Mouse (Mus musculus) hindbrain, embryonic 15.5 days (tissue): ENCODE data around the gene Etfb. TPM values are rescaled to one million over a fixed set of nuclear protein-coding genes. Genes with fewer than 3 reads are reported as not detected.
A peak's percentile ranks its signal among the peaks of the same experiment; 100 is the strongest.

Experiments
- ATAC-seq: fragments of 200-750 bp; cut with Nextera tagmentation; 2 replicates; pipeline ENCODE4 v1.8.0; 2017; ENCODE audit warnings: low read depth, moderate number of reproducible peaks, moderate TSS enrichment; ENCODE audit not compliant: low FRiP score
- H3K27ac ChIP-seq: fragments of 300-500 bp; sonication (generic); replicated peaks from 2 replicates; pipeline ENCODE4 v1.5.1; 2015; ENCODE audit warnings: mild to moderate bottlenecking, inconsistent platforms
- H3K27me3 ChIP-seq: fragments of 300-500 bp; sonication (generic); 2 replicates; pipeline ENCODE4 v1.6.1; 2015; ENCODE audit warnings: control low read depth, inconsistent platforms
- H3K36me3 ChIP-seq: fragments of 300-500 bp; sonication (generic); 2 replicates; pipeline ENCODE4 v1.6.1; 2015; ENCODE audit warnings: control low read depth, inconsistent platforms
- H3K4me1 ChIP-seq: fragments of 300-500 bp; sonication (generic); replicated peaks from 2 replicates; pipeline ENCODE4 v1.6.1; 2015; ENCODE audit warnings: control low read depth, inconsistent platforms
- H3K4me2 ChIP-seq: fragments of 300-500 bp; sonication (generic); 2 replicates; pipeline ENCODE4 v1.6.1; 2015; ENCODE audit warnings: moderate library complexity, mild to moderate bottlenecking, inconsistent platforms
- H3K4me3 ChIP-seq: fragments of 300-500 bp; sonication (generic); 2 replicates; pipeline ENCODE4 v1.5.1; 2015; ENCODE audit warnings: mild to moderate bottlenecking, inconsistent platforms
- H3K9ac ChIP-seq: fragments of 300-500 bp; sonication (generic); 2 replicates; pipeline ENCODE4 v1.6.1; 2015; ENCODE audit warnings: inconsistent platforms
- H3K9me3 ChIP-seq: fragments of 300-500 bp; sonication (generic); 2 replicates; pipeline ENCODE4 v1.6.1; 2016; ENCODE audit warnings: control low read depth, inconsistent platforms
- WGBS: fragments of 180-500 bp; shearing (Covaris S2); methylation state at CpG from one replicate; pipeline ENCODE4 v1.1.7; 2015; 5-methylcytosine and 5-hydroxymethylcytosine counted together
- polyA plus RNA-seq: library from polyadenylated mRNA; unstranded; fragments of >200 nt; fragmentation: Nextera tagmentation; extraction: Ambion mirVana; gene quantifications from 2 replicates; pipeline ENCODE4 v1.2.1, GENCODE M21; 2015

Etfb gene
- polyA plus RNA-seq, 1 experiment from 2014 or later: 129 TPM

DNA sequence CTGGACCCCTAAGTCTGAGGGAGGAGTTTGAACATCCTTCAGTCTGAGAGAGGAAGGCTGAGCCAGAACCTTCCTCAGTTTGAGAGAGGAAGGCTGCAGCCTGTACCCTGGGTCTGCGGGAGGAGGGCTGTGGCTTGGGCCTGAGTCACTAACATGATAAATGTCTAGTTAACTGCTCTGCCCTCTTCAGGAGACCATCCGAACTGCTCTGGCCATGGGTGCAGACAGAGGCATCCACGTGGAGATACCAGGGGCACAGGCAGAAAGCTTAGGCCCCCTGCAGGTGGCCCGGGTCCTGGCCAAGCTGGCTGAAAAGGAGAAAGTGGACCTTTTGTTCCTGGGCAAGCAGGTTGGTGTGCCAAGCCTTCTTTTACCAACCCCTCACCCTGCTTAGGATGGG is 8.7 kb downstream of the Etfb start:
- no peak overlapping the region for H3K27ac ChIP-seq
- no peak for ATAC-seq
- H3K36me3 ChIP-seq: peaks cover 22% of the 10 kb centered on the region; the same call in 1 of the 2 replicates
- H3K9me3 ChIP-seq: no peaks in the 10 kb centered on the region
- no peaks in the 10 kb centered on the region for H3K27me3 ChIP-seq
- no peak overlapping the region for H3K9ac ChIP-seq
- no peak overlapping the region for H3K4me2 ChIP-seq
- H3K4me3 ChIP-seq: no peak overlapping the region
- WGBS: 50% methylated on average over 4 of the region's 4 CpGs
- no peaks in the 10 kb centered on the region for H3K4me1 ChIP-seq

DNA sequence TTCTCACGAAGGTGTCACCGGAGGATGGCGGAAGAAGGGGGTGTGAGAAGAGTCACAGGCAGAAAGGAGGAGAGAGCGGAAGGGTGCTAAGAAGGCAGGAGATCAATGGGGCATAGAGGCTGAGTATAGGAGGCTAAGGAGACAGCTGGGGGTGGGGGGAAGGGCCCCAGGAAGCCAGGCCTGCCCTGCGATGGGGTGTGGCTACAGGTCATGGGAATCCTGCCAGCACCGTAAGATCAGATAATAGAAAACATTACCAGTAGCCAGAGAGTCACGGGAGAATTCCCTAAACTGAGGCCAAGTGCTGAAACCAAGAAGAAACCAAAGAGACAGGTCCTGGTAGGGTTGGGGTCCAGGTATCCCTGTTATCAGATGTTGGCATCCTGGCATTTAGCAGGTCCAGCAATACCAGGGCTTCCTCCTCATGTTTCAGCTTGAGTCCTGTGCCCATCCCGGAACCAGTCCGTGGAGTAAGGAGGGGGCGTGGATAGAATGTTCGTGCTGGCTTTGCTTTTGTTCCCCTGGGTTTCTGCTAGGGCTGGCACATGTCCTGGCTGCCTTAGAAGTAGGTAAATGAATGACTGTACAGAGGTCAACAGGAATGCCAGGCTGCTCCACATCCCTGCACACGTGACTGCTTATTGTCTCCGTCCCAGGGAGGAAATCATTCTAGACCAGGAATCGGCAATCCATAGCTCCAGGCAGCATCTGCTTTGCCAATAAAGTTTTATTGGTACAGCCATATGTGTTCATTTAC is 9.9 kb downstream of the Etfb start:
- WGBS: 90% methylated on average over 14 of the region's 14 CpGs
- Histone ChIP-seq H3K4me1 (no peaks in the 10 kb centered on the region), H3K4me3 (no peak overlapping the region), H3K27ac (no peak overlapping the region), H3K36me3 (peaks cover 22% of the 10 kb centered on the region; the same call in 1 of the 2 replicates), H3K27me3 (no peaks in the 10 kb centered on the region), H3K4me2 (no peak overlapping the region), H3K9me3 (no peaks in the 10 kb centered on the region), H3K9ac (no peak overlapping the region)
- ATAC-seq: no peak

- H3K27me3 ChIP-seq: no peaks in the 10 kb centered on the region
- no peak overlapping the region for H3K9ac ChIP-seq
- H3K4me3 ChIP-seq: no peak overlapping the region
- no peak overlapping the region for H3K4me2 ChIP-seq
- no peak overlapping the region for H3K27ac ChIP-seq
- no peaks in the 10 kb centered on the region for H3K4me1 ChIP-seq
- H3K9me3 ChIP-seq: no peaks in the 10 kb centered on the region
- no peak for ATAC-seq
- WGBS: 94% methylated on average over 6 of the region's 6 CpGs
- H3K36me3 ChIP-seq: peaks cover 22% of the 10 kb centered on the region; the same call in 1 of the 2 replicates
These were observed 10.5 kb downstream of the Etfb start for GRCm38 (mm10) chr7:43454371-43454770.

GRCm38 (mm10) chr7:43462851-43463250 is 19.0 kb downstream of the Etfb start, which contains the start of gene Vsig10l:
Gene Vsig10l (plus strand): TSS chr7:43463151.
- ATAC-seq: no peak
- Histone ChIP-seq H3K4me3 (no peak within 1 kb of the TSS), H3K9ac (no peak within 1 kb of the TSS), H3K27me3 (0 out of 2 replicates have a peak, but pooled peaks cover 7% of the 10 kb centered on the region), H3K4me2 (no peak within 1 kb of the TSS), H3K27ac (no peak within 1 kb of the TSS), H3K9me3 (no peaks in the 10 kb centered on the region), H3K4me1 (peaks cover 10% of the 10 kb centered on the region), H3K36me3 (no peaks in the 10 kb centered on the region)
- 71% methylated on average over 4 of the region's 4 CpGs for WGBS

GRCm38 (mm10) chr7:43463976-43464375 is 20.1 kb downstream of the Etfb start:
- Histone ChIP-seq H3K4me2 (peak overlapping the region; percentile 89; the same call in 1 of the 2 replicates), H3K4me1 (peaks cover 10% of the 10 kb centered on the region), H3K9ac (no peak overlapping the region), H3K36me3 (no peaks in the 10 kb centered on the region), H3K9me3 (no peaks in the 10 kb centered on the region), H3K27ac (no peak overlapping the region), H3K4me3 (no peak overlapping the region), H3K27me3 (0 out of 2 replicates have a peak, but pooled peaks cover 7% of the 10 kb centered on the region)
- WGBS: 86% methylated on average over 7 of the region's 7 CpGs
- ATAC-seq: no peak

DNA sequence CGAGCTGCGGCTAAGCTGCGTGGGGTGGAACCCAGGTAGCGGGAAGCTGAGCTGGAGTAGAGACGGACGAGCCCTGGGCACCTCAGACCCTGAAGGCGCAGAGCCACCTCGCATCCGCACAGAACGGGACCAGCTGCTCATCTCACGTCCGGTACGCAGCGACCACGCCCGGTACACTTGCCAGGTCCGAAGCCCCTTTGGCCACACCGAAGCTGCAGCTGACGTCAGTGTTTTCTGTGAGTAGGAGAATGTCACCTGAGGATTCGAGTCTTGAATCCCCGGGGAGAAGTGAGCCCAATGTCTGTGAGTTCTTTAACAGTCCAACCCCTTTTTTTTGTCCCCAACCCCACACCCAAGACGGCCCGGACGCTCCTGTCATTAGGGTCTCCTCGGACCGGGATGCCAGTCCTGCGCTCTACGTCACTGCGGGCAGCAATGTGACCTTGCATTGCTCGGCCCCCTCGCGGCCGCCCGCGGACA is 21.0 kb downstream of the Etfb start:
- Histone ChIP-seq H3K36me3 (no peaks in the 10 kb centered on the region), H3K4me2 (peak overlapping the region; percentile 89), H3K4me1 (peaks cover 10% of the 10 kb centered on the region), H3K9me3 (no peaks in the 10 kb centered on the region), H3K9ac (peak overlapping the region; percentile 47), H3K4me3 (peak overlapping the region; percentile 59), H3K27ac (peak overlapping the region; percentile 80), H3K27me3 (0 out of 2 replicates have a peak, but pooled peaks cover 7% of the 10 kb centered on the region)
- ATAC-seq: peak; percentile 68
- 5% methylated on average over 35 of the region's 35 CpGs for WGBS

DNA sequence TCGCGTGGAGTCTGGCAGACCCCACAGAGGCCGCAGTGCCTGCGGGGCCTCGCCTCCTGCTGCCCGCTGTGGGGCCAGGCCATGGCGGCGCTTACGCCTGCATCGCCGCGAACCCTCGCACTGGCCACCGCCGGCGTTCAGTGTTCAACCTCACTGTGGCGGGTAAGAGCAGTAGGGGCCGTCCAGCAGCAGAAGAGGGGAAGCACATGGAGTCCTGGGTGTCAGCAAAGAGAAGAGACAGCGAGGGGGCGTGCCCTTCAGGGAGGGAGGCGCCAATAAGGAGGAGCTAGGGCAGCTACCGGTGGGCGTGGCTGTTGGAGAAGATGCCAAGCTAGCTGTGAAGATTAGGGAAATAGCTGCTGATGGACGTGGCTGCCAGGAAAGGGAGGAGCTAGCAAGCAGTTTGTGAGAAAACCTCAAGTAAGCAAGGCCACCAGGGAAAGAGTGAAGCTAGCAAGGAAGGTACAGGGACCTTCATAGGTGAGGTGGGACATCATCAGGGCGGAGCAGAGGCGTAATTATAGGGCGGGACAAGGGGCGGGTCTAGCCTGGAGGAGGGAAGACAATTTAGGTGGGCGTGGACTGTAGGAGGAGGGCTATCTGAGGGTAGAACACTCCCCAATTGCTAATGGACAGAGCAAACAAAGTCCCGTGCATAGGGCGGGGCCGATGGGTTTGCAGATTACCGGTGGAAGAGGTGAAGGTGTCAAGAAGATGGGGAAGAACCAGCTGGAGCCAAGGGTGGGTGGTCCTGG is 21.6 kb downstream of the Etfb start:
- H3K27me3 ChIP-seq: 0 out of 2 replicates have a peak, but pooled peaks cover 7% of the 10 kb centered on the region
- H3K27ac ChIP-seq: peak overlapping the region; percentile 80
- H3K9me3 ChIP-seq: no peaks in the 10 kb centered on the region
- under 1% methylated on average over 32 of the region's 33 CpGs for WGBS
- peak; percentile 91 for ATAC-seq
- H3K9ac ChIP-seq: peak overlapping the region; percentile 47
- peak overlapping the region; percentile 59 for H3K4me3 ChIP-seq
- H3K36me3 ChIP-seq: no peaks in the 10 kb centered on the region
- H3K4me2 ChIP-seq: peak overlapping the region; percentile 89
- H3K4me1 ChIP-seq: peaks cover 10% of the 10 kb centered on the region

- 0 out of 2 replicates have a peak, but pooled peaks cover 7% of the 10 kb centered on the region for H3K27me3 ChIP-seq
- H3K36me3 ChIP-seq: no peaks in the 10 kb centered on the region
- peak; percentile 68 for ATAC-seq
- peaks cover 10% of the 10 kb centered on the region for H3K4me1 ChIP-seq
- under 1% methylated on average over 30 of the region's 33 CpGs for WGBS
- H3K27ac ChIP-seq: peak overlapping the region; percentile 80
- H3K4me2 ChIP-seq: peak overlapping the region; percentile 89
- H3K4me3 ChIP-seq: peak overlapping the region; percentile 59
- no peaks in the 10 kb centered on the region for H3K9me3 ChIP-seq
- peak overlapping the region; percentile 47 for H3K9ac ChIP-seq
These were observed 22.3 kb downstream of the Etfb start for GRCm38 (mm10) chr7:43466099-43466694.

DNA sequence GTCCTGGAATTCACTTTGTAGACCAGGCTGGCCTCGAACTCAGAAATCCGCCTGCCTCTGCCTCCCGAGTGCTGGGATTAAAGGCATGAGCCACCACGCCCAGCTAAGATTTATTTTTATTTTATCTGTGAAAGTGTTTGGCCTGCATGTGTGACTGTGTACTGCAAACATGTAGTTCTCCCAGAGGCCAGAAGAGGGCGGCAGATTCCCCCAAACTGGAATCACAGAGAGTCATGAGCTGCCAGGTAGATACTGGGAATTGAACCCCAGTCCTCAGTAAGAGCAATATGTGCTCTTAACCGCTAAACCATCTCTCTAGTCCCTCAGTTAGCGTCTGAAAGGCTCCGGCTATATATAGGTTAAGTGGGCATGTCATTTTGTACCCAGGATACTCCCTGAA is 26.5 kb downstream of the Etfb start:
- Histone ChIP-seq H3K36me3 (0 out of 2 replicates have a peak, but pooled peaks cover 3% of the 10 kb centered on the region), H3K4me2 (no peak overlapping the region), H3K4me1 (0 out of 2 replicates have a peak, but pooled peaks cover under 1% of the 10 kb centered on the region), H3K27ac (no peak overlapping the region), H3K9ac (no peak overlapping the region), H3K9me3 (no peaks in the 10 kb centered on the region), H3K27me3 (no peaks in the 10 kb centered on the region), H3K4me3 (no peak overlapping the region)
- 44% methylated on average over 8 of the region's 8 CpGs for WGBS
- ATAC-seq: no peak

DNA sequence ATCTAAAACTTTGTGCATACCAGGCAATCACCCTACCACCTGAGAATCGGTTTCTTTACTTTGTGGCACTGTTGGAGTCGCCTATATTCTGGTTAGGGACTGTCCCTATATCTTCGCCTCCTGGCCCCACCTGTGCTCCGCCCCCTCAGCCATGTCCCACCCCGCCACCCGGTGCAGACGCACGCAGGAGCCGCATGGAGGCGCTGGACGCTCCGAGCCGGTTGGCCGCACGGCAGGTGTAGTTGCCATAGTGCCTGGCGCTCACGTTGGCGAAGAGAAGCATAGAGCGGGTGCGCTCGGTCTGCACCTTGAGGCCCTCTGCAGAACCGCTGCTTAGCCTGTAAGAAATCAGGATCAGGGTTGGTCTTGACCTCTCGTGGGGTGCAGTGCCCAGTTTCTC is 31.8 kb downstream of the Etfb start:
- no peak for ATAC-seq
- no peak overlapping the region for H3K9ac ChIP-seq
- H3K4me1 ChIP-seq: no peaks in the 10 kb centered on the region
- WGBS: 19% methylated on average over 23 of the region's 23 CpGs
- H3K27ac ChIP-seq: no peak overlapping the region
- no peak overlapping the region for H3K4me2 ChIP-seq
- H3K36me3 ChIP-seq: peaks cover 10% of the 10 kb centered on the region; the same call in 1 of the 2 replicates
- H3K4me3 ChIP-seq: no peak overlapping the region
- H3K27me3 ChIP-seq: peaks cover 24% of the 10 kb centered on the region
- no peaks in the 10 kb centered on the region for H3K9me3 ChIP-seq

DNA sequence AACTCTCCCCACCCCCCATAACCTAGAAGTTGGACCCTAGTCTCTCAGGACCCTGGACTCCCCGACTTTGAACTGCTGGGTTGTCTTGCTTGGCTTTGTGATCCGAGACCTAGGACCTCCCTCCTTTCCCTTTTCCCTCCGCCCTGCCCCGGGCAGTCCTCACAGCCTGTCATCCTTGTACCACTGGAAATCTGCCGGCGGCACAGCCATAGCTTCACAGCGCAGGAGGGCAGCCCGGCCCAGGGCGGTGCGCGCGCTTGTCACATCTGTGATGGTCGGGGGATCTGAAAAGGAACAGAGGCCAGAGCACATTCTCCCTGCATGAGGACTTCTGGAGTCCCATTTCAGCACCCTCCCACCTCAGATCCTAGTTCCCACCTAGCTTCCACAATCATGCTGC is 32.5 kb downstream of the Etfb start:
- 17% methylated on average over 13 of the region's 13 CpGs for WGBS
- Histone ChIP-seq H3K4me2 (no peak overlapping the region), H3K9me3 (no peaks in the 10 kb centered on the region), H3K27ac (no peak overlapping the region), H3K36me3 (peaks cover 10% of the 10 kb centered on the region; the same call in 1 of the 2 replicates), H3K9ac (no peak overlapping the region), H3K4me3 (no peak overlapping the region), H3K27me3 (peaks cover 24% of the 10 kb centered on the region), H3K4me1 (no peaks in the 10 kb centered on the region)
- no peak for ATAC-seq
